Mouse (Mus musculus): ENCODE measurements around the gene Rnf208. TPM values are rescaled to one million over a fixed set of nuclear protein-coding genes. Genes with fewer than 3 reads are reported as not detected.
A peak's percentile ranks its signal among the peaks of the same experiment; 100 is the strongest.

Rnf208 gene
- total RNA-seq, 2 experiments from 2014 or later: 1.3 TPM

DNA sequence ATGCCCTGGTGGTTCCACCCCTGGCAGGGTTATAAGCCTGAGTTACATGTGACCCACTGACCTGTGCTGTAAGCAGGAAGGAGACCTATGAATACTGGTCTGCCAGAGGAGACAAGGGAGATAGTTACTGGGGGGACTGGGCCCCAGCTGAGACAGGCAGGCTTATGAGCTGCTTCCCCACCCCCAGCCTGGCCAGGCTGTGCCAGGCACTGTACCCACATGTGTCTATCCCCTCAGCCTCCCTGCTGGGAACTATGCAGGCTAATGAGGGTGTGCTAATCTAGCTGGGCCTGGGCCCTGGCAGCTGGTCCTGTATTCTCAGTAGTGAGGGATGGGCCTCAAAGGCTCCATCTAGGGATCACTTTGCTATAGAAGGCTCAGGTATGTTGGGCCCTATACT, 25.2 kb downstream of the Rnf208 start:
- no peak for DNase-seq
- intact Hi-C loops (cut with DNase I): no loop called here

GRCm38 (mm10) chr2:25267746-25268309, 25.8 kb downstream of the Rnf208 start:
- no peak for DNase-seq
- intact Hi-C loops (cut with DNase I): no loop called here

- peak; percentile 98 to 99 for DNase-seq
- intact Hi-C loops (cut with DNase I): loop anchor here (5.0 kb wide), 1 partner anchor 60 kb away; the partner anchor contains the start of gene Man1b1
Observed at GRCm38 (mm10) chr2:25271827-25272511, 29.9 kb downstream of the Rnf208 start, which contains the start of the genes Ssna1 and Anapc2. TSS of gene Ssna1 (minus strand) at chr2:25272438. TSS of gene Anapc2 (plus strand) at chr2:25272478.

DNA sequence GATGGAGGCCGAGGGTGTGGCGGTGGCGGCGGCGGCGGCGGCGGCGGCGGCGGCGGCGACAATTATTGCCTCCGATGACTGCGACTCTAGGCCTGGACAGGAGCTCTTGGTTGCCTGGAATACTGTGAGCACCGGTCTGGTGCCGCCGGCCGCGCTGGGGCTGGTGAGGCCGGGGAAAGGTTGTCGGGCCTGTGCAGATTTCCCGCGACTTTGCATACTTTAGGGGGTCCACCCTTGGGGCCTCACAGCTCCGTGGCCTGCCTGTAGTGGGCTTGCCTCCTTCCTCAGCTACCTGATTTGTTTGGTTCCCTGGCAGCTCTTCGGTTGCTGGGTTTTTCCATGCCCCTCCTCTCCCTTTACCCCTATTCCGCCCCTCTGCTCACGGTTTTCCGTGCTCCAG, 30.5 kb downstream of the Rnf208 start:
- no peak for DNase-seq
- intact Hi-C loops (cut with DNase I): loop anchor here (5.0 kb wide), 1 partner anchor 60 kb away; the partner anchor contains the start of gene Man1b1

DNA sequence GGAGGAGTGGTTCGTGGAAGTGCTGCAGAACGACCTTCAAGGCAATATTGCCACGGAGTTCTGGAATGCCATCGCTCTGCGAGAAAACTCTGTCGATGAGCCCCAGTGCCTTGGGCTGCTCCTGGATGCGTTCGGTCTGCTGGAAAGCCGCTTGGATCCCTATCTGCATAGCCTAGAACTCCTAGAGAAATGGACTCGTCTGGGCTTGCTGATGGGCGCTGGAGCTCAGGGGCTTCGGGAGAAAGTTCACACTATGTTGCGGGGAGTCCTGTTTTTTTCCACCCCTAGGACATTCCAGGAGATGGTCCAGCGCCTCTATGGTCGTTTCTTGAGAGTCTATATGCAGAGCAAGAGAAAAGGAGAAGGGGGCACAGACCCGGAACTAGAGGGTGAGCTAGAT, 31.0 kb downstream of the Rnf208 start:
- intact Hi-C loops (cut with DNase I): loop anchor here (5.0 kb wide), 1 partner anchor 59 kb away; the partner anchor contains the start of gene Man1b1

GRCm38 (mm10) chr2:25278928-25279882, 37.1 kb downstream of the Rnf208 start:
- peak; percentile 76 to 92 for DNase-seq
- intact Hi-C loops (cut with DNase I): no loop called here

More for the DNA sequence above, 31.0 kb downstream of the Rnf208 start:
- no peak for DNase-seq

DNA sequence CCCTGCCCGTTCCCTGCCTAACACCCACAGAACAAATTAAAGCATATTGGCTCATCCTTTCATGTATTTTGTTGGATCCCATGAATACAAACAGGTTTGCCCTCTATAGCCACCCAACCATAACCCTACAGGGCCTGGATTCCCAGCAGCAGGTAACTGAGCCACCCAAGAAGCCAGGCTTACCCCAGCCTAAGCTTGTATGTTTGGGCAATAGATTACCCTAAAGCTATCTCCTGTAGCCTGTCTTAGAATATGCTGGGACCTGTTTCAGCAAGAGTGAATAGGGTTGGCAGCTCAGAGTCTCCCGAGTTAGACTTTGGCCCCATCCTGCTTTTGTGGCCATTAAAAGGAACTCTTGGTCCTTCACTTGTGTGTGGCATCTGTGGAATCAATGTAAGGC, 43.5 kb downstream of the Rnf208 start:
- DNase-seq: no peak
- intact Hi-C loops (cut with DNase I): no loop called here

GRCm38 (mm10) chr2:25286314-25286713, 44.3 kb downstream of the Rnf208 start:
- intact Hi-C loops (cut with DNase I): no loop called here
- no peak for DNase-seq

DNA sequence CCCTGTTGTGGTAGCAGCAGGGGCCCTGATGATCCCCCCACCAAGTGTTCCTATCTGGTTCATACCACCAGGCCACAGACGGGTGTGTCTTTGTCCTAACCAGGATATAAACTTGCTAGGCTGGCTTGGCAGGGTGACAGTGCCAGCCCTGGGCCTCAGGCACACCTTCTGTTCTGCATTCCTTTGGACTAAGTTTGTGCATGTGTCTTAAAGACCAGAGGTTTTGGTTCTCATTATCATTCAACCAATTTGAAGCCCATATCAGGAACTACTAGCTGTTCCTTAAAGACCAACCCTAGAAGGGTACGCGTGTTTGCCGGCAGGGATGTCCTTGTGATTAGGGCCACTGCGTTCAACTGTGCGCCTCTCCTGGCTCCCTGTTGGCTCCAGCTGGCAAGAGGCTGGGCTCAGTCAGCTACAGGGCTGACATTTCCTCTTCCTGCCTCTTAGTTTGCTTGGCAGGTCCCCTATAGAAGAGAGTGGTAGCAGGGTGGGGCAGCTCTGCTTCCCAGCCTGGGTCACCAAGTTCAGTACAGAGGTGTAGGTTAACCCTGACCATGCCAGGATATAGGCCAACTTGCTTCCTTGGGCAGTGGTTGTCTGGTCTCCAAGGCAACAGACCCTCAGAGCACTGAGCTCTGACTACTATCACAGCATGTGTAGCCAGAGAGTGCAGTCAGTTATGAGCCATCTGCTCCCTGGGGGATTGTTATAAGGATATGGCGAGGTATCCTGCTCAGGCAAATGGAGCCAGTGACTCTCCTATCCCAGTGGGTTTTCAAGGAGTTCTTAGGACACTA, 45.0 kb downstream of the Rnf208 start:
- intact Hi-C loops (cut with DNase I): no loop called here

GRCm38 (mm10) chr2:25287927-25288649, 46.0 kb downstream of the Rnf208 start, which contains the start of gene Tmem210:
TSS of gene Tmem210 (plus strand) at chr2:25288145.
- intact Hi-C loops (cut with DNase I): no loop called here
- DNase-seq: no peak

More for the DNA sequence above, 45.0 kb downstream of the Rnf208 start:
- DNase-seq: peak; percentile 41 to 49

GRCm38 (mm10) chr2:25288734-25289345, 46.8 kb downstream of the Rnf208 start:
- intact Hi-C loops (cut with DNase I): no loop called here
- DNase-seq: no peak

DNA sequence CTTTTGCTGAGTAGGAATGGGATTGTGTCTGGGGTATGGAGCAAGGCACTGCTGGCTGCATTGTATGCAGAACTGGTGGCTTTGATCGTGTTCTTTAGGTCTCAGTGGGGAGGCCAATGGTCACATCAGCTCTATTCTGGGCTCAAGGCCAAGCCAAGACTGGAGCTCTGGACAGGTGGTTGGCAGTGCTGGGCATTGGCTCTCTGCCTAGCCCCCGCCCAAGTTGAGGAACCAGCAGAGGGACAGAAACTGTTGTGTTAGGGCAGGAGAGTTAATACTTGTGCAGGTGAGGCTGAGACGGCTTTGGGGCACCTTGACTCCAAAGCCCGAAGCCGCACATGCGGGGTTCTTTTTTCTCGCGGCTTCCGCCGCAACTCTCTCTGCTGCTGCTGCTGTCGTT, 47.6 kb downstream of the Rnf208 start, which contains the start of gene Lrrc26:
TSS of gene Lrrc26 (plus strand) at position 265 of the 400 bp plus-strand sequence.
- peak; percentile 59 to 65 for DNase-seq
- intact Hi-C loops (cut with DNase I): no loop called here

- DNase-seq: peak; percentile 31 to 41
- intact Hi-C loops (cut with DNase I): no loop called here
Observed at GRCm38 (mm10) chr2:25290101-25290815, 48.2 kb downstream of the Rnf208 start.

- intact Hi-C loops (cut with DNase I): no loop called here
- DNase-seq: peak; percentile 18 to 30
Observed at GRCm38 (mm10) chr2:25290816-25291130, 48.7 kb downstream of the Rnf208 start.

DNA sequence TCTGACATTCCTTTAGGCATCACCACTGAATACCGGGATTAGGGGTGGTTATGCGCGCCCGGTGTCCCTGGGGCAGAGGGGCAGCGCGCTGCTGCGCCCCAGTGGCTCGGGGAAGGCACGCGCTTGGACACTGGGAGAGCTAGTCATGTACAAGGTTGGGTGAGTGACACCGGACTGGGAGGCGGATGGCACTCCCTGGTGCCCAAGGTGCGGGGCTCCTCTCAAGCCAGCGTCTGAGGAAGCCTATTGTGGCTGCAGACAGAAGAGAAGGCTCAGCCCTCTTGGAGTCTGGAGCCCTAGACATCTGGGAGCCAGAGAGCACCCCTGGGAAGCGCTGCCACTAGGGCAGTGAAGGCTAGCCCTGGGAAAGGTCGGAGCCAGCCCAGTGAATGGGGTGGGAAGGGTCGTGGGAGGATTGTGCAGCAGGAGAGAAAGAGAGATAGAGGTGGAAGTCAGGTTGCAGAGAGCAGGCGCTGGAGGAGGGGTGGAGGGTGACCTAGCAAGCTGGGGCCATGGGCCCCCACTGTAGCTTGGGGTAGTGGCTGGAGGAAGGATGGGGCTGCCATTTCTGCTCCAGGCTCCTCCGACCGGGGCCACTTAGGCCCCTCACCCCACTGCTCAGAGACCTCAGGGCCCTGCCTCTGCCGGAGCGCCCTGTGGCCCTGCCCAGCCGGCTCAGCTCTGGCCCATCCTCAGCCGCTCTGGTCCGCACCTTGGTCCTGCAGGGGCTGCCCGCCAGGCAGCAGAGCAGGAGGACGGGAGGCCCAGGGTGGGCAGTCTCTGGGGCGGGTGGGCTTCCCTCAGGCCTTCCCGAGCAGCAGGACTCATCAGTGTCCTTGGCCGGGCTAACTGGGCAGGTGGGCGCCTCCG, 49.4 kb downstream of the Rnf208 start:
- intact Hi-C loops (cut with DNase I): loop anchor here (2.0 kb wide), 1 partner anchor 63 kb away; no protein-coding TSS in a partner anchor
- DNase-seq: peak in 1 of 2 experiments; percentile 24

GRCm38 (mm10) chr2:25292054-25292544, 50.0 kb downstream of the Rnf208 start:
- DNase-seq: peak; percentile 25 to 36
- intact Hi-C loops (cut with DNase I): loop anchor here (2.0 kb wide), 1 partner anchor 63 kb away; no protein-coding TSS in a partner anchor

GRCm38 (mm10) chr2:25292856-25293255, 50.8 kb downstream of the Rnf208 start:
- intact Hi-C loops (cut with DNase I): loop anchor here (2.0 kb wide), 1 partner anchor 64 kb away; no protein-coding TSS in a partner anchor
- peak; percentile 74 to 90 for DNase-seq

All from heart, postnatal 10 days (tissue).